Mouse (Mus musculus) neural tube, embryonic 10.5 days (tissue): Measurements from ENCODE around the gene Cd300a.
A peak's percentile ranks its signal among the peaks of the same experiment; 100 is the strongest.
"Not testable (repeated sequence)": the region's sequence is repeated elsewhere in the genome, so short reads cannot be mapped to it uniquely, and the experiment has no call there.

Experiments used
- DNase-seq: peaks from one replicate; pipeline ENCODE4 v3.0.0-alpha.2; 2017; ENCODE audit warnings: low spot score; ENCODE audit errors: extremely low spot score

Gene Cd300a

DNA sequence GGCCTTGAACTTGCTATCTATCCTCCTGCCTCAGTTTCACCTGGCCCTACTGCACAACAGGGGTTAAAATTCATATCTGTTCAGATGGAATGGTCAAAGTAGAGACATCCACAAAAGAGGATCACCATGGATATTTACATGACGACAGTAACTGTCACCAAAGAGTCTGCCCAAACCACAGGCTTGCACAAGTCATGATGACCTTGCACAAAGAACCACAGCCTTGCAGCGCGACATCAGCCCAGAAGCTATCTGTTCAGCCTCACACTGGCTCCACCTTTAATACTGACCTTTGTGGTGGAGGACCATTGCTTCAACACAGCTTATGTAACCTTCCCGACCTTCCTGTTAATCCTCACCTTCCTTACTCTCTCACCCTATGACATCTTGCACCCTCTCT, 17.7 kb downstream of the Cd300a start:
- DNase-seq = no peak

- no peak for DNase-seq
Measured at GRCm38 (mm10) chr11:114908086-114908485, 18.2 kb downstream of the Cd300a start.

DNA sequence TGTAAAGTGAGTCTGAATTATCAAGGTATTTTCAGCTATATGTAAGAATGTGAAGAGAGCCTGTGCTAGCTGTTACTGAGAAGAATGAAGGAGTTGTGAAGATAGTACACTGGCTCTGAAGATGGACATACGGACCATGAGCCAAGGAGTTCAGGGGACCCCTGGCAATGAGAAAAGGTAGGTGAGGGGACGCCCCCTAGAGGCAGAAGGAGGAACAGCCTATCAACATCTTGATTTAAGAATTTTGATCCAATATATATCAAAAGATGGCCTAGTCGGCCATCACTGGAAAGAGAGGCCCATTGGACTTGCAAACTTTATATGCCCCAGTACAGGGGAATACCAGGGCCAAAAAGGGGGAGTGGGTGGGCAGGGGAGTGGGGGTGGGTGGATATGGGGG, 19.7 kb downstream of the Cd300a start:
- DNase-seq = not testable (repeated sequence)

- peak; percentile 87 for DNase-seq
Measured at GRCm38 (mm10) chr11:114912847-114913246, 23.0 kb downstream of the Cd300a start.

GRCm38 (mm10) chr11:114914978-114915377, 25.1 kb downstream of the Cd300a start:
- no peak for DNase-seq

DNA sequence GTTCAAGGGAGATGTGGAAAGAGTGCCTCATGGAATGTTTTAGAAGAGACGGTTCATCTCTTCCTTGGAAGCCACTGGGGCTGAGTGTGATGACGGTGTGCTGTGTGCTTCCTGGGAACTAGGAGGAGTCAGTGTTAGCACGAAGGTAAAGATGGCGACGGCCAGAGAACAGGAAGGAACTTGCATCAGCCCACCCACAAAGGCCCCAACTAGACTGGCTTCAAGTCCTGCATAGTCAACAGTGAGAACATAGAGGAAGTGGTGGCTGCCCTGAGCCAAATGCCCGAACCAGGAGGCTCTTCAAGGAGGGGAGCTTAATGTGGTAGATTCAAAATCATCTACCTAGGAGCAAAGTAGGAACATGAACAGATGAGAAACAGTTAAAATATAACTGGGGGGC, 27.3 kb downstream of the Cd300a start:
- no peak for DNase-seq

- DNase-seq = no peak
Measured at GRCm38 (mm10) chr11:114922439-114922838, 32.6 kb downstream of the Cd300a start.

DNA sequence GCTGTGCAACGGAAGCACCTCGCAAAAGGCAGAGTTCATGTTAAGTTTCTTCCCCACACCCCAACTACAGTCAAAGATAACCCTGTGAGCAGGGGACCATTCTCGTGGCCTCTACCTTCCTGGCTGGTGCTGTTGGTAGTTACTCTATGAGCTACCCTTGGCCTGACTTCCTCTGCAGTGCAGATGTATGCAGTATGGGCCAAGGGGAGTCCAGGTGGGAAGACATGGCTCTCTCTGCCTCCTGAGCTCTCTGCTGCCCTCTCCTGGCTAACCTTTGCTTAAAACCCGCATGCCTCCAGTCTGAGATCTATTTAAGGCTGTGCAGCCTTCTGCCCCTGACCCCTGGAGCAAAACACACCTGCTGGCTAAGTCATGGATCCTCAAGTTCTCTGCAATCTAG, 34.1 kb downstream of the Cd300a start:
- DNase-seq = no peak

- no peak for DNase-seq
Measured at GRCm38 (mm10) chr11:114929581-114929980, 39.7 kb downstream of the Cd300a start.

- DNase-seq = no peak
Measured at GRCm38 (mm10) chr11:114931041-114931440, 41.2 kb downstream of the Cd300a start.

- no peak for DNase-seq
Measured at GRCm38 (mm10) chr11:114933591-114933990, 43.8 kb downstream of the Cd300a start.

- no peak for DNase-seq
Measured at GRCm38 (mm10) chr11:114934144-114934543, 44.3 kb downstream of the Cd300a start, which contains the start of gene Cd300lb. Gene Cd300lb, minus strand, starts transcription at chr11:114934386.
